Mouse (Mus musculus) megakaryocyte progenitor cell, adult 5-6 weeks (primary cell): ENCODE measurements at regions not wholly inside any gene's neighbourhood (a gene's known extent, or its start where the extent isn't known, plus 50 kb on each side); places are given as distances from the start of the nearest gene placed in this dataset.

Experiments used
- ATAC-seq: replicated peaks from 2 replicates; pipeline ENCODE4 v1.8.0; 2016; ENCODE audit warnings: mild to moderate bottlenecking, moderate TSS enrichment, inconsistent platforms; ENCODE audit not compliant: poor library complexity

DNA sequence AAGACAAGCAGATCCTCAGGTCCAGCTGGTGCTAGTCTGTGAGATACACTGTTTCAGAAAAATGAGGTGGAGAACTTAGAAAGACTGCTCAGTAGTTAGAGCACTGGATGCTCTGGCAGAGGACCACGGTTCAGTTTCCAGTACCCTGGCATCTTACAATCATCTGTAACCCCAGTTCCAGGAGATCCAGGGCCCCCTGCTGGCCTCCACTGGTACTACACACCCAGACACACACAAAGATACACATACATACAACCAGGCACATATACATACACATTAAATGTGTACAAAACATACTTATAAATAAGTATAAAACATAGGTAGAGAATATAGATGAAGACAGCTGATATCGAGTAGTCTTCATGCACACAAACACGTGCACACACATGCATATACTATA lies 97.4 kb upstream of the Supt20 start:
- no peak for ATAC-seq

- no peak for ATAC-seq
These were observed 95.0 kb upstream of the Supt20 start for GRCm38 (mm10) chr3:54597326-54598274.

- ATAC-seq: no peak
These were observed 94.3 kb upstream of the Supt20 start for GRCm38 (mm10) chr3:54598296-54598695.

- no peak for ATAC-seq
These were observed 87.8 kb upstream of the Supt20 start for GRCm38 (mm10) chr3:54604705-54605379.

DNA sequence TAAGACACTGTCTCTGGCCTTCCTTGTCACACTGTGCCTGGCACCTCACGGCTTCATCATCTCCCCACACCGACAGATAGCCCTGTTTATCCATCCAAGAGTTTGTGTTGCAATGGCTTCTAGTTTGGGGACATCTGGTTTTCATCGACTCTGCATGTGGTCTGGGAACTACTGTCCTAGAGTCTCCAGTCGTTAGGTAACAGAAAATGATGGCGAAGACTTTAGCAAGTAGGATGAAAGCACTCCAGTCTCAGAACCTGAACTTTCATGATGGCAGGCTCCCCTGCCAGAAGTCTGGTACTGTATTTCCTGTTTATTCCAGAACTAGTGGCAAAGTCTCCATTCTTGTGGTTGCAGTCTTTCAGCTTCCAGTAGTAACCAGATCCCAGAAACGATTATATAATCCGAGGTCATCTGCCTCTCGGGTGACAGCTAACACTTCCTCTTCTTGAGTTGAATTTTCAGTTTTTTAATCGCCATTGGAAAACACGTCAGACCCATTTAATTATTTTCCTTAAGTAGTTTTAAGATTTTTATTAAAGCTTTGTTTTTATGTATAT lies 81.1 kb upstream of the Supt20 start:
- ATAC-seq: peak; percentile 82

DNA sequence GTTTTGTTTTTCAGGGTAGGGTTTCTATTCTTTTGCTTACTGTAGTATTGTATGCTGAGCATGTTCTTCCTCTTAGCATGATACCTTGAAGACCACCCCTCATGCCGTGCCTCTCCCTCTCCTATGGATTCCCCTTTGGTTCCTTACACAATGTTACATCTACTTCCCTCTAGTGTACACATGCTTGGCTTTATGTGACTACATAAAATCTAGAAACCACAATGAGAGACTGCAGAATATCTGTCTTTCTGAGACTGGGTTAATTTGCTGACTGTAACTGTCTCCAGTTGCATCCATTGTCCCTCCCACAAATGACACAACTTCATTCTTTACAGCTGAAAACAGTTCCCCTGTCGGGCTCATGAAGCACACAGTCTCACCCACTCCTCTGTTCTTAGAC lies 78.8 kb upstream of the Supt20 start:
- peak; percentile 69 for ATAC-seq

GRCm38 (mm10) chr3:54617298-54617697 lies 75.3 kb upstream of the Supt20 start:
- no peak for ATAC-seq

GRCm38 (mm10) chr3:54618286-54618685 lies 74.3 kb upstream of the Supt20 start:
- ATAC-seq: no peak

GRCm38 (mm10) chr3:54630254-54630653 lies 62.4 kb upstream of the Supt20 start:
- peak; percentile 48; the same call in 1 of the 2 replicates for ATAC-seq

DNA sequence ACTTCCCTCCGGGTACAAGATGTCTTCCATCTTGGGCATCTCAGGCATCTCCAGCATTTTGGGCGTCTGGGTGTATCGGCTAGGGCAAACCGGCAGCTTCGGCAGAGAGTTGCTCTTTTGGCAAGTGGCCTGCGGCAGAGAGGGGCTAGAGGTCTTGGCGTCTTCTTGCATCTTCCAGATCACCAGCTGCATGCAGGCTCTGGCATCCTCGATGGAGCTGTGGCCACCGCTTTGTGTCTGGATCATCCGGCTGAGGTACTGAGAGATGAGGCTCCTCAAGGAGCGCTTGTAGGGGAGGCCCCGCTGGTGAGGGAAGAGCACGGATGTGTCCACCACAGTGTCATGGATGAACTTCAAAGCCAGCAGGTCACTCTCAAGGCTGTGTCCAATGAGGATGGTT lies 59.9 kb upstream of the Supt20 start:
- ATAC-seq: no peak

DNA sequence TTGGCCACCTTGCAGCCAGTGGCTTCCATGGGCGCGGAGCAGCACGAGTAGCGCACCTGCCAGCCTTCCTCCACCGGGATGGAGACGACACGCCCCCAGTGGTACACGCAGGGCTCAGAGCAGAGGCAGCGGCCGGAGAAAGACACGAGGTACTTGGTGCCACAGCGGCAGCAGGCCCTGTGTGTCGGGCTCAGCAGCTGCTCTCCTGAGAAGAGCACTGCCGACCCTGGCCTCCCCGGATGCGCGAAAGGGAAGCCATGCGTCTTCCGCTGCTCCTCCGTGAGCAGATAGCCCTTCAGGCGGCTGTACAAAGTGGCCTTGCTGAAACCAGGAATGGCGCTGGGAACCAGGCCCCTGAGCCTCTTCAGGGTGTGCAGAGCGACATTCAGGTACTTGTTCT lies 59.2 kb upstream of the Supt20 start:
- no peak for ATAC-seq

- no peak for ATAC-seq
These were observed 58.2 kb upstream of the Supt20 start for GRCm38 (mm10) chr3:54634456-54634855.
